Mouse (Mus musculus) thymus, postnatal 25 days (tissue): Measurements from ENCODE around the gene C1rl.
A peak's percentile ranks its signal among the peaks of the same experiment; 100 is the strongest.
"Not testable (repeated sequence)": the region's sequence is repeated elsewhere in the genome, so short reads cannot be mapped to it uniquely, and the experiment has no call there.

Experiments
- DNase-seq: peaks from one replicate; pipeline ENCODE4 v3.0.0; 2022

C1rl gene

GRCm38 (mm10) chr6:124492842-124493561 lies at the start of gene C1rl:
Gene C1rl (plus strand): TSS chr6:124493113.
- DNase-seq, result peak; percentile 61

GRCm38 (mm10) chr6:124443338-124443737 lies 49.6 kb upstream of the C1rl start:
- DNase-seq, result no peak

DNA sequence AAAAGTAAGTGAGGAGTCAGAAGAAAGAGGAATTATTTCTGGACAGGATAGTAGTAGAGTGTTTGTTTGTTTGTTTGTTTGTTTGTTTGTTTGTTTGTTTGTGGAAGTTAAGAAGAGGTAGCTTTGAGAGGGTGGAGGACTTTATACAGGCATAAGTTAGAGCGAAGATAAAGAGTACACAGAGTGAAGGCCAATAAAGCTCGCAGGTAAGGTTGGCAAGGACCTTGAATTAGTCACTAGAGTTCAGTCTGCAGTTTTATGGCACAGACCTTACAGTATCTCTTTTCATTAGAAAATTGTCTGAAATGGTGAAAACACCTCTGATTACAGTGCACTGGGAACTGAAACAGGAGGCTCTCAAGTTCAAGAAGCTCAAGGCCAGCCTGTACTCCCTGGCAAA lies 46.9 kb upstream of the C1rl start:
- DNase-seq, result no peak

GRCm38 (mm10) chr6:124446459-124446858 lies 46.5 kb upstream of the C1rl start:
- no peak for DNase-seq

GRCm38 (mm10) chr6:124447356-124447755 lies 45.6 kb upstream of the C1rl start:
- DNase-seq, result no peak

DNA sequence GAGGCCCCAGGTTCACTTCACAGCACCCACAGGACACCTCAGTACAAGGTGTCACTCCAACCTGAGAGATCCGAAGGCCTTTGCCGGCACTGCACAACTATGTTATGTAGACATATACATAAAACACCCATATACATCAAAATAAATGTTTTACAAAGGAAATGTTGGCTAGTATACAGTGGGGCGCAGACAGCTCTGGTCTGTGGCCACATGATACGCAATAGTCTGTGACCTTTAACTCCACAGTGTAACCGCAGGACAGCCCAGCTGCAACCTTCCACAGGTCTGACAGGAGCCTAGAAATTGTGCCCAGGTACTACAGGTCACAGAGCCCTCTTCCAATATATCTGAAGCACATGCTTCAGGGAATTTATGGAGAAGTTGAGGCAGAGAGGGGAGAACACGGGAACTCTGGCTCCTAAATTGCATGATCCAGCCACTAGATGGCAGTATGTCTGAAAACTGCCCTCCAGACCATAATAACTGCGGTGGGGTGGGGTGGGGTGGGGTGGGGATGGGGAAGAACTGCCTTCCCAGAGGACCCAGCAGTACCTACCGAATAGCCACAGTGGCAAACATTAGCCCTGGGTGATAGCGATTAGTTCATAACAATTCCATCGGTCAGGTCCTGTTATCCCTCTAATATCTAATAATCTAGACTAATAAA lies 44.6 kb upstream of the C1rl start:
- DNase-seq, result no peak

- no peak for DNase-seq
Observed at GRCm38 (mm10) chr6:124448959-124449667, 43.8 kb upstream of the C1rl start.

DNA sequence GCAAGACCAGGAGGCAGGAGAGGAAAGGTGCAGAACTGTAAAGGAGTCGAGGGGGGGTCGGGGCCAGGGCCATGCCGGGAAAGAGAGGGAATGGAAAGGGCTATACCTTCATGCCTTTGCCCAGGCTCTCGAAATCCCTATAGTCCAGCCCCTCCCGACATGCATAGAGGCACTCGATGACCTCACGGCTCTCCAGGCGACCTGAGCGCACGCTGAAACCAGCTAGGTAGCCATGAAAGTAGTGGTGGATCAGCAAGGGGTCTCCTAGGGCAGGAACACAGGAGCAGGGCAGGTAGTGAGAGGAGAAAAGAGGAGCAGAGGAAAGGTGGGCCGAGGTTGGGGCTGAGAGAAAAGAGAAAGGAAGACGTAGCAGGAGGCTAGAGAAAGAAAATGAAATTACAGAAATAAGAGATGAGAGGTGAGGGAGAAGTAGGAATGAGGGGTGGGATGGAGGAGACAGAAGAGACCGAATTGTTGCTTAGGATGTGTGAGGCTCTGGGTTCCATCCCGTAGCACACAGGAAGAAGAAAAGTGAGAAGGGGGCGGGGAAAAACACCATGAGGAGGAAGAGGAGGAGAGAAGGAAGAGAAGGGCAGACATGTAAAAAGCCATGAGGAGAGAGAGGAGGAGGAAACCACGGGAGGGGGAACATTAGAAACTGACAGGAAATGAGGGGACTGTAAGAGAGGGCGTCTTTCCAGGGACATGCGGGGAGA lies 43.1 kb upstream of the C1rl start:
- no peak for DNase-seq

GRCm38 (mm10) chr6:124451995-124452394 lies 40.9 kb upstream of the C1rl start:
- no peak for DNase-seq

DNA sequence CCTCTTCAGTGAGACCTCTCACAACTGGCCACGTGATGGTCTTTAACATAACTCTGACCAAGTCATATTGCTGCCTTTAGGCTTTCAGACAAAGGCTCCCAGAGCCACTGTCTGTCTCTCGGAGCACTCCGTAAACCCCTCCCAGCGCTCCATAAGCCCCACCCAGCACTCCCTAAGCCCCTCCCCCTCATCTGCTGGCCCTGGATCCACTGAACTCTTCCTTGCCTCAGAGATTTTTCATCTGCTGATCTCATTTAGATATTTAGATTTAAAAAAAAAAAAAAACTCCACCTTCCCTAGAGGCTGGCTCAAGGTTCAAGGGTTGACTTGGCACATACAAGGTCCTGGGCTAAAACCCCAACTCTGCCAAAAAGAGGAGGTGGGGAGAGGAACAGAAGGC lies 39.2 kb upstream of the C1rl start:
- DNase-seq, result no peak

DNA sequence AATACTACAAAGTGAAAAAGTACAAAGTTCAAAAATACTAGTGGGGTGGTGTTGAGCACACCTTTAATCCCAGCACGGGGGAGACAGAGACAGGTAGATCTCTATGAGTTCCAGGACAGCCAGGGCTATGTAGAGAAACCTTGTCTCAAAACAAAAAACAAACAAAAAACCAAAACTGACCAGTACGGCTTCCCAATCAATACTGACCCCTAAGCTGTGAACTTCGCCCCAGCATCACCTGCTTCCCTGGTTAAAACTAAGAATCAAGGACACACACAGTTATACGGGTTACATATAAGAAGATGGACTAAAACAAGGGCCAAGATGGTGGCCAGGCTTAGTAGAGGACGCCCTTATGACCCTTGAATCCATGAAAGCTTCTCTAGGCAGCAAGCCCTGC lies 36.7 kb upstream of the C1rl start:
- DNase-seq, result no peak

GRCm38 (mm10) chr6:124457827-124458226 lies 35.1 kb upstream of the C1rl start:
- no peak for DNase-seq

GRCm38 (mm10) chr6:124458505-124458904 lies 34.4 kb upstream of the C1rl start:
- DNase-seq, result no peak

DNA sequence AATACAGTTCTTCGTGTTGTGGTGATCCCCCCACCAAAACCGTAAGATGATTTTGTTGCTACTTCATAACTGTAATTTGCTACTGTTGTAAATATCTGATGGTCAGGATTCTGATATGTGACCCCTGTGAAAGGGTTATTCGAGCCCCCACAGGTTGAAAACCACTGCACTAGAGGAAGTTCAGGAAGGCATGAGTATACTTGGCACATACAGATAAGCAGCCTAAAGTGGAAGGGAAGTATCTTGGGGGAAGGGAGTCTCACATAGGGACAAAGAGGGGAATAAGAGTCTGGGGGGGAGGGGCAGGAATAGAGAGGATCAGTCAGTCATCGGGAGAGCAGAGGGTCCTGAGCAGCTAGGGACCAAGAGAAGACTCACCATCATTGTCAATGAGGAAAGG lies 33.5 kb upstream of the C1rl start:
- DNase-seq, result no peak

DNA sequence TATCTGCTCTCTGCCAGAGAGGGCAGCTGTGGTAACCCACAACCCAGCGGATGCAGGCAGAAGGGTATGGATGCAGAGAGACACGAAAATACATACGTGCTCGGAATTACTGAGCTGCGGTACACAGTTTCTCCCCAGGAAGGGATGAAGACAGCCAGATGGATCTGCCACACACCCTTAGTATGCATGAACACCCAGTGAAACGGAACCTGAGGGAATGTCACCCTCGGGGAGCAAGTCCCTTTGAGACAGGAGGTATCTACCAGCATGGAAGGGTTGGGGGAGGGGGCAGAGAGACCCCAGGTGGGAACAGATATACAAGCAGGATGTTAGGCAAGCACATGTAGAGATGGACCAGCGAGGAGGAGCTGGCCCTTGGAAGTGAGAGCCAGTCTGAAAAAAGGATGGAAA lies 29.0 kb upstream of the C1rl start:
- DNase-seq, result peak; percentile 30

- DNase-seq, result peak; percentile 89
Observed at GRCm38 (mm10) chr6:124464305-124465271, 28.3 kb upstream of the C1rl start, which contains the start of gene Clstn3. Gene Clstn3 (minus strand): TSS chr6:124464794.

DNA sequence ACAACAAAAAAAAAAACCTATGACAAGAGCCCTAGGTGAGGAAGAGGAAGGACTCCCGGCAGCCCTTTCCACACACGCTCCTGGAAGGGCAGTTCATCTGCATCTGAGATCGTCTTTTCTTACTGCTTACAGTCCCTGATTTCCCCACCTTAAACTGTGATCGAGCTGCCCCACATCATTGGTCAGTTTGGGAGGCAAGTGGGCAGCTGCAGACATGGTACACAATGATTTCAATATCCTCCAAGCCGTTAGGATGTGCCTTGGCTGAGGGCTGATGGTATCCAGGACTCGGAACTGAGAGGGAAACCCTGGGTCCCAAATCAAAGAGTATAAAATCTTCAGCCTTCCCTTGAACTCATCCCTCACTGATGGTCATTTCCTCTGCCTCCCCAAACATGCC lies 27.6 kb upstream of the C1rl start:
- no peak for DNase-seq

GRCm38 (mm10) chr6:124465729-124466128 lies 27.2 kb upstream of the C1rl start:
- no peak for DNase-seq

GRCm38 (mm10) chr6:124471121-124471520 lies 21.8 kb upstream of the C1rl start:
- DNase-seq, result no peak

GRCm38 (mm10) chr6:124471783-124472638 lies 20.9 kb upstream of the C1rl start:
- DNase-seq, result not testable (repeated sequence)

DNA sequence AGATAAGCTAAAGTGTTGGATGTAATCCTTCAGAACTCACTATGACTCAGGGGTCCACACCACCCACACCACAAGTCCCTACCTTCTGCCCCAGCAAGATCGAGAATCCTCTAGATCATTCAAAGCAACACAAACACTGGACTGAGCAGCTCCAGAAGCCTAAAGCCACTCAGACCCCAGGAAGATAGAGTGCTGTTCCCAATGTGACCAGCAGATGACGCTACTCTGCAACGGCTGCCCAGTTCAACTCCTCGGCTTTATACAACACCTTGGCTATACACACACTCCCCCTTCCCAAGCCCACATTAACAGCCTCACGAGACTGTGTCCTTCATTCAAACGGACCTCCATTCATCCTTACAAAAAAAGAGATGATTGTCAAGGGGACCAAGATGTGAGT lies 20.1 kb upstream of the C1rl start:
- peak; percentile 52 for DNase-seq
